Mouse (Mus musculus): ENCODE data around the gene Fam155a.

DNA sequence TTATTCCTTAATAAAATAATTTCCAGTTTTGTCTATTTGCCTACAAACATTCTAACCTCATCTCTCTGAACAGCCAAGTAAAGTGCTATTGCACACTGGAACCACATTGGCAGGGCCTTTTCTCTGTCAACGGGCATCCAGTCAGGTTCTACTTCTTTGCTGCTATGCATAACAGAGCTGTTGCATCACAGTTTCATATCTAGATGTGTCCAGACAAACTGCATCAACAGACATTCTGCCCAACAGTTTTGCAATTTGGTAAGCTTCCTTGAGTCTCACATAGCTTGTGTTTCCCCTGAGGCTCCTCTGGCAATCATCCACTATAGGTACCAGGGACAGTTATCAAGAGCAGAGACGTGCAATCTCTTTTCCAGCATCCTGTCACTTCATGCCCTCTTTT is 199.0 kb downstream of the Fam155a start:
- TF ChIP-seq MYOD1 (IDR thresholded peaks at IDR 0.05; ENCODE audit: control insufficient read depth in 1 of 3, insufficient read length in 2 of 3, low read depth in 2 of 3) (no peak), POLR2A (IDR thresholded peaks at IDR 0.05; ENCODE audit: insufficient read length, low read depth) (no peak), E2F4 (IDR thresholded peaks at IDR 0.05; ENCODE audit: insufficient read depth) (no peak), SRF (IDR thresholded peaks at IDR 0.05; ENCODE audit: control insufficient read depth, insufficient read length, low read depth) (no peak), MYOG (IDR thresholded peaks at IDR 0.05; ENCODE audit: control insufficient read depth in 1 of 3, insufficient read depth in 1 of 3, insufficient read length in 2 of 3, low read depth in 2 of 3) (no peak), TCF12 (IDR thresholded peaks at IDR 0.05; ENCODE audit: insufficient read depth, poor library complexity, severe bottlenecking) (no peak), MAX (IDR thresholded peaks at IDR 0.05; ENCODE audit: low read depth) (no peak), USF1 (IDR thresholded peaks at IDR 0.05; ENCODE audit: low read depth) (no peak)

Measured in myocyte (in vitro differentiated cells).